Mouse (Mus musculus): Measurements from ENCODE around the gene Dyrk3.

GRCm38 (mm10) chr1:131161091-131161490 lies 23.0 kb upstream of the Dyrk3 start:
- TF ChIP-seq CTCF (IDR thresholded peaks at IDR 0.05; ENCODE audit: control insufficient read depth, insufficient read depth, low read length) (no peak), POLR2A (IDR thresholded peaks at IDR 0.05; ENCODE audit: borderline replicate concordance, control insufficient read depth, low read depth, low read length) (no peak)
